Mouse (Mus musculus): ENCODE measurements around the gene Elmo1.

The Elmo1 gene

DNA sequence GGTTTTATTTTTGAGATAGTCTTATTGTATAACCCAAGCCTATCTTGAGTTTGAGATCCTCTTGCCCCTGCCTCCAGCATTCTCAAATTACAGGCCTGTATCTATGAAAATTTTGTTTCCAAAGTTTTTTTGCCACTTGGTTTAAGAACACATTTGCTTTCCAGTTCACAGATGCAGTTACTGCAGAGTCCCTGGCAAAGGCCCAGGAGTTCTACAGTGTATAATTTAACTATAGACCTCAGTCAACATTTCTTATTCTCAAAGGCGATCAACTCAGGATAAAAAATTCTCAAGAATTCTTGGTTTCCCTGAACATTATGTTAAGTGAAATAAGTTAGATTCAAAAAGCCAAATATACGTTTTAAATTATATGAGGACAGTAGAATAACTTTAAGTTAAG, 115.3 kb downstream of the Elmo1 start:
- DNase-seq (ENCODE audit: extremely low spot score, low spot score): no peak

DNA sequence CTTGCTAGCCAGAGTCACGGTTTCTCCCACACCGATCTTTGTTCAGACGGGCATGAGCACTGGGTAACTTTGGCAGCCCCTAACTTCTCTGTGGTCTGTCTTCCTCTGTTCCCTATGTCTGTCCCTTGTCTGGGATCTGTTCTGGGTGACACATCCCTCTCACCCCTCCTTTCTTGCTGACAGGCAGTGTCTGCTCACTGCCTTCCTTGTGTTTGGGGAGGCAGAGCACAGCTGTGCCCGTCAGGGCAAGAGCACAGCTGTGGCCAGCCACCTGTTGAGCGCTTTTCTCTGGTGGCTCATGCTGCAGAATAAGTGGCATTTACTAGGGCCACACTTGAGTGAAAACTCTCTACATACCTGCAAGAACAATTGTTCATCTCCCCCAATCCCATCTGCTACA, 116.7 kb downstream of the Elmo1 start:
- no peak for DNase-seq (ENCODE audit: extremely low spot score, low spot score)

GRCm38 (mm10) chr13:20207950-20208642, 117.7 kb downstream of the Elmo1 start:
- no peak for DNase-seq (ENCODE audit: extremely low spot score, low spot score)

DNA sequence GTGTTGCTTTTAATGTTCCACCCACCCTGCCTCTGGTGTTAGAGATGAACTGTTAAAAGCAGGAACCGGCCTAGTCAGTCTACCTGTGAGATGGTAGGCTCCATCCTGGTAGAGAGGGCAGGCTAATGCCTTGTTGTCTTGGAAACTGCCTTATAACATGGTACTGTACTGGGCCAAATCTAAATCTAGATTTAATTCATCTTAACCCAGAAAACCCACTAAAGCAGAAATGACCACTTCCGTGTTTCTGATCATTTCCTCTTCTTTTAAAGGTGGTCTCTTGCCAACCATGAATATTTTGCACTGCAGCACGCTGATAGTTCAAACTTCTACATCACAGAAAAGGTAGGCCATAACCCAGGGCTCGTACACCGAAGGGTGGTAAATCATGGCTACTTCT, 118.5 kb downstream of the Elmo1 start:
- no peak for DNase-seq (ENCODE audit: extremely low spot score, low spot score)

GRCm38 (mm10) chr13:20211780-20212179, 121.4 kb downstream of the Elmo1 start:
- no peak for DNase-seq (ENCODE audit: extremely low spot score, low spot score)

DNA sequence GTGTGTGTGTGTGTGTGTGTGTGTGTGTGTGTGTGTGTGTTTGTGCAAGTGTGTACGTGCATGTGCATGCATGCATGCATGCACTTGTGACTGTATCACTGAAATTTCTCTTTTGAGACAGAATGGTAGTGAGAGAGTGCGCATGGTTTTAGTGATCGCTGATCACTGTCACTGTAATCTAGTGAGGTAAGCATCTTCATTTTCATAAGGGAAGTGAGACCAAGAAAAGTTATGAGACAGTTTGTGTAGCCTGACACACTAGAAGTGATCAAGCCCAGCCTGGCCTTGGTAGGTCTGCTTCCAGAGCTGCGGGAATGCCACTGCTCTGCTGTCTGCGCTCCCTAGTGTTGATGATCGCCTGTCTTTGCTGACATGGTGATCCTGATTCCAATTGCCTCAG, 122.3 kb downstream of the Elmo1 start:
- DNase-seq (ENCODE audit: extremely low spot score, low spot score): no peak

DNA sequence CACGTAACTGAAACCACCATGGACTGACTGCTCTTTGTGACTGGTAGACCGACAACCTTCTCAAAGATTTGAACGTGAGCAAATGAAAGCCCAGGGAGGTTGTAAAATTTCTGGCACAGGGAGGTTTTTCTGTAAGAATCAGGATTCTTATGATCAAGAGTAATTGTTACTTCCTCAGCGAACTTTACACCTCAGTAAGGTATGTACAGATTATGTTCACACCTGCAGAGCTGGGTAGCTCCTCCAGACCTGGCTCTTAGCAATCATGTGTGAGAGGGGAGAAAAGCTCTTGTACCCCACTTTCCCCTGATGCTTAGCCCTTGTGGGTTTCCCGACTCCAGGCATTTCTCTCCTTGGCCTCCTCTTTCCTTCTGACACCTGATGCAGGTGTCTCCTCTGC, 123.5 kb downstream of the Elmo1 start:
- no peak for DNase-seq (ENCODE audit: extremely low spot score, low spot score)

- no peak for DNase-seq (ENCODE audit: extremely low spot score, low spot score)
Measured at GRCm38 (mm10) chr13:20217453-20218090, 127.2 kb downstream of the Elmo1 start.

- no peak for DNase-seq (ENCODE audit: extremely low spot score, low spot score)
Measured at GRCm38 (mm10) chr13:20218126-20218525, 127.7 kb downstream of the Elmo1 start.

GRCm38 (mm10) chr13:20220414-20220813, 130.0 kb downstream of the Elmo1 start:
- no peak for DNase-seq (ENCODE audit: extremely low spot score, low spot score)

DNA sequence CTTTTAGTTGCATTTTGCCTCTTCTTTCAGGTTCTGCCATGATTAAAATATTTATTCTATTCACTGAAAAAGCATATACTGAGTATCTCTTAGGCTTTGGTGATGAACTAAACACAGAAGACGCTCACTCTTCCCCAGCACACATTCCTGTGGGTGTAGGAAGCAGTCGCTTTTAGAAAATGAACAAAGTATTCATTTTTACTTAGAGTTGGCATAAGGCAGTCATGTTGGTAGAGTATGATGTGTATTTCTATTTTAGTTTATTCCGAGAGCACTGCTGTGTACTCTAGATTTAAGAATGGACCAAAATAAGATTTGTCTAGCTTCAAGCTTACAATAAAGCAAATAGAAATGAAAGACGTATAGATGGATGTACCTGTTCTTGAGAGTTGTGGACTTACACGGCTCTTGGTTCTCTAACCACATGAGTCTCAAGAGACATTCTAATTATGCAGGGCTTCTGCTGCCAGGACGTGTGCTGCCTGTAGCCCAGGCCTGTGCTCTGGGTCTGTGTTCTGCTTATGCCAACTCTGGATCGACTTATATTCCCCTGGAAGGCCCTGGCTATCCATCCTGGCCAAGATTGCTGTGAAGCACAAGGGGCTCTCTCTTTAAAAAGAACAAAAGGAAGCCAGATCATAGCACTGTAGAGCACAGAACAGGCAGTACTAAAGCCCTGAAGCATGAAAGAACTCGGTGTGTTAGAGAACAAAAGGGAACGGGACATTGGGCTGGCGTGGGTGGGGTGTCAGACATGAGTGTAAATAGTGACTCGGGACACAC, 137.7 kb downstream of the Elmo1 start:
- DNase-seq (ENCODE audit: extremely low spot score, low spot score): no peak

- no peak for DNase-seq (ENCODE audit: extremely low spot score, low spot score)
Measured at GRCm38 (mm10) chr13:20231837-20232728, 141.7 kb downstream of the Elmo1 start.

- no peak for DNase-seq (ENCODE audit: extremely low spot score, low spot score)
Measured at GRCm38 (mm10) chr13:20233707-20234106, 143.3 kb downstream of the Elmo1 start.

DNA sequence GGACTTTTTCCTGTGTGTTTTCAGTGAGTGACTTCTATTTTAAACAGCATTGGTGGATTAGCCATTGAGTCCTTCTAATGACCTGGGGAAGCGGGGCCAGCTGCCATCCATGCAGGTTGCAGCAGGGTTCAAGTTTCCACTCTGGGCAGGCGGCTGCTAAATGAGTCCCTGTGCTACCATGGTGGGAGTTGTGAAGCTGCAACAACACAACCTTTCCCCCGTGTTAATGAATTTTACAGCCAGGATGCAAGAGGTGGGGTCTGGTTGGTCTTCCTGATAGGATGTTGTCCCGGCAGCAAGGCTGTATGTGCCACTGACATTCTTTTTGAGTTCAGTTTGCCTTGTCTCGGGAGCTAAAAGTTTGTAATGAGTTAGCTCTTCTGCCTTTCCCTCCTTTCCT, 147.2 kb downstream of the Elmo1 start:
- DNase-seq (ENCODE audit: extremely low spot score, low spot score): no peak

DNA sequence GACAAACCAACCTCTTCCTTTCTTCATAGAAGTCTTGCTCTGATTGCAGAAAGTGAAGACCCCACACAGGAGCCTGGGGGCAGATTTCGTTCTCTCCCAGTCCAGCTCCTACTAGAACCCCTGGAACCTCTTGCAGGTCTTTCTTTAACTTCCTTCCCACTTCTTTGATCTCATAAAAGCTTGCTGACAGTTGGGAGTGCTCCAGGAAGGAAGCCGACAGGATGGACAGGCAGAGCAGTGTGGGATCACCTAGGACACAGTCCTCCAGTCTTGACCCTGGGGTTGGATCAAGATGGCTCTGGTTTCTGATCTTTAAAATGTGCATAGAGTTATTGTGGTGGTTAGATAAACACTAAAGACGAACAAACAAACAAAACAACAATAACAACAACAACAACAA, 147.8 kb downstream of the Elmo1 start:
- no peak for DNase-seq (ENCODE audit: extremely low spot score, low spot score)

- DNase-seq (ENCODE audit: extremely low spot score, low spot score): no peak
Measured at GRCm38 (mm10) chr13:20238743-20239142, 148.3 kb downstream of the Elmo1 start.

GRCm38 (mm10) chr13:20250069-20250668, 159.8 kb downstream of the Elmo1 start:
- DNase-seq (ENCODE audit: extremely low spot score, low spot score): no peak

DNA sequence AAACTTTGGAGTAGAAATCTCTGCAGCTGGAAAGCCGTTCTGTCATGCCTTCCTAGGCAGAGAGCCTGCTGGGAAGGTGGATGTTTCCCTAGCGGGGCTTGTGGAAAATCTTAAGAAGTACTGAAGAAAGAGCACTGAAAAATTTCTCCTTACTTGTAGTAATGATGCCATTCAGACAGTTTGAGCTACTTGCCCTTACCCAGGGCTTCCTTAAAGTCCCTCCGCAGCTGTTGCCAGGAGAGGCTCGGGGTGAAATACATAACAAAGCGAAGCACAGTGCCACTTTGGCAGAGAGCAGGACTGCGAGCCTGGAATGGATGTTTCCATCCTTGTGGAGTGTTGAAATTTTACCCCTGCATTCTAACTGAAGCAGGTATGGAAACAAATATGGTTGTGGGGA, 164.5 kb downstream of the Elmo1 start:
- DNase-seq (ENCODE audit: extremely low spot score, low spot score): no peak

DNA sequence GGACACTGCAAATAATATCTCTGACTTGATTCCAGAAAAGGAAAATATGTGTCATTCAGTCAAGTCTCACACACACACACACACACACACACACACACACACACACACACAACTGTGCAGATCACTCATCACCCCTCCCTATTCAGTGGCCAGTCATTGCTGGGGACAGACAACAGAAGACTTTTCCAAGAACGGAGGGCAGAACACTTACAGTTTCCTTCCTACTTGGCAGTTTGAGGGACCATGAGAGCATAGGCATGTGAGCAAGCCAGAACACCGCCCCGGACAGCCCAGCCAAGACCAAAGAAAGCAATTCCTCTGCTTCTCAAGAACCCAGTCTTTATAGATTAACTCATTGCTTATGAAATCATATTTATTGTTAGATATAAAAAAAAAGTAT, 165.0 kb downstream of the Elmo1 start:
- DNase-seq (ENCODE audit: extremely low spot score, low spot score): peak; percentile 9

DNA sequence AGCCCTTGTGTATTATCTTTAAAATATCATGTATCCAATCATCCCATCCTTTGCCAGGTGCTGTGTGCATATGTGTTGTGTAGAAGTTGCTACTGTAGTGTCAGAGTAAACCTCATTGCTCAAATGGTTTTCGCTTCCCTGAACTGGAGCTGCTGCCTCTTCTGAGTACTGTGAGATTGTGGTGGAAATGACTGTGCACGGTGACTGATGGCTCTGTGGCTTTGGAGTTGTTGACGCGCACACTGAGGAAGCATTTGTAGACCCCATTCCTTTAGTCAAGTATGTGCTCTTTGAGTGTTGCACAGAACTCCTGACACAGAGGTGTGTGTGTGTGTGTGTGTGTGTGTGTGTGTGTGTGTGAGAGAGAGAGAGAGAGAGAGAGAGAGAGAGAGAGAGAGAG, 166.2 kb downstream of the Elmo1 start:
- DNase-seq (ENCODE audit: extremely low spot score, low spot score): no peak

Data from neural tube, embryonic 10.5 days (tissue).